Comparison of ENCODE assay signal across 23 mouse cellular contexts in the genomic region with DNA sequence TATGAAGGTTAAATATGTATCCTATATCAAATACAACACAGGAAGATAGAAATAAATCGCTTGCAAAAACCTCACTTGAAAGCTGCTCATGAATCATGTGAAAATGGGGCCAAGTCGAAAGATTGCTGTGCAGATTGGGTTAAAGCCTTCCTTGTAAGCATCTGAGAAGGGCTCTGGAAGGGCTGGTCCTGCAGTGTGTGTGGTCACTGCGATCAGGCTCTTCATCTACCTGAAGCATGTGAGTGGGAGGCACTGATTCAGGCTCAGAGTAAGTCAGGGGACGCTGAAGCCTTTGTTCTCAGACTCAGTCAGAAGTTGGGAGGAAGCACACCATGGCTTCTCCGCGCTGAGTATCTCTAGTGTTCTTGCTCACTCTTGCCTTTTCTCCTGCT.
A peak's percentile ranks its signal among the peaks of the same experiment; 100 is the strongest.
DNase-seq lines count a peak whose midpoint lies in the region; ATAC-seq lines count a peak whose summit lies in the region.
"Had no signal": no experiment of that assay in that cellular context is flagged by ENCODE, and none has a peak within 500 bp of the region (broad histone marks: within the 10 kb centered on the region; RNA-seq: fewer than 3 reads in every experiment).

No protein-coding gene starts in this region.

- DNase-seq in heart, adult 11 months: peak; percentile 48
- no peak for DNase-seq in heart, postnatal 14 days
- no peak for DNase-seq in lung, postnatal 14 days
- no peak for DNase-seq in midbrain, embryonic 10.5 days (ENCODE audit: low spot score)
- no peak for DNase-seq in right cerebral cortex, postnatal 14 days
- DNase-seq: adrenal gland, adult 8-10 months; adrenal gland, postnatal 36 days; B cell, adult 2 months; cerebellum, adult 2 months; cerebellum, postnatal 10 days; embryo, embryonic 11 days; gastrocnemius, postnatal 10 days; heart, postnatal 36 days had no signal

- WGBS in lung, embryonic 15.5 days: 50% methylated on average over 6 of the region's 6 CpGs
- 72% methylated on average over 6 of the region's 6 CpGs for WGBS in midbrain, embryonic 10.5 days
- WGBS in midbrain, embryonic 15.5 days: 66% methylated on average over 6 of the region's 6 CpGs

- no peak overlapping the region for H3K9ac ChIP-seq in lung, embryonic 15.5 days
- no peak overlapping the region for H3K9ac ChIP-seq in midbrain, embryonic 15.5 days
- H3K9ac ChIP-seq: embryonic facial prominence, embryonic 15.5 days; forebrain, embryonic 15.5 days; heart, embryonic 12.5 days; hindbrain, embryonic 12.5 days had no signal

- no peaks in the 10 kb centered on the region for H3K36me3 ChIP-seq in lung, embryonic 15.5 days
- H3K36me3 ChIP-seq in midbrain, embryonic 10.5 days: no peaks in the 10 kb centered on the region
- no peaks in the 10 kb centered on the region for H3K36me3 ChIP-seq in midbrain, embryonic 15.5 days (replicated peaks)
- H3K36me3 ChIP-seq: embryonic facial prominence, embryonic 15.5 days; forebrain, embryonic 10.5 days; forebrain, embryonic 15.5 days; G1E; heart, embryonic 12.5 days; hindbrain, embryonic 12.5 days had no signal

- H3K4me2 ChIP-seq in lung, embryonic 15.5 days: no peak overlapping the region
- no peak overlapping the region for H3K4me2 ChIP-seq in midbrain, embryonic 15.5 days
- H3K4me2 ChIP-seq: embryonic facial prominence, embryonic 15.5 days; forebrain, embryonic 15.5 days; heart, embryonic 12.5 days; hindbrain, embryonic 12.5 days had no signal

- peak overlapping the region; percentile 18; the same call in 1 of the 2 replicates for H3K27ac ChIP-seq in lung, embryonic 15.5 days
- H3K27ac ChIP-seq in midbrain, embryonic 10.5 days (replicated peaks): peak overlapping the region; percentile 17; the same call in 1 of the 2 replicates
- no peak overlapping the region for H3K27ac ChIP-seq in midbrain, embryonic 15.5 days
- H3K27ac ChIP-seq: embryonic facial prominence, embryonic 15.5 days; forebrain, embryonic 10.5 days; forebrain, embryonic 15.5 days; hindbrain, embryonic 12.5 days had no signal

- intact Hi-C loops in heart, postnatal 14 days (cut with DNase I): no loop called here

- ATAC-seq in lung, embryonic 15.5 days (ENCODE audit: borderline replicate concordance, extremely low read depth, low FRiP score, low TSS enrichment): no peak
- no peak for ATAC-seq in midbrain, embryonic 15.5 days (replicated peaks)
- ATAC-seq: CD4-positive, CD25-positive, alpha-beta regulatory T cell, adult 4 months; forebrain, embryonic 15.5 days had no signal

- H3K4me1 ChIP-seq in lung, embryonic 15.5 days: peaks cover 24% of the 10 kb centered on the region
- peaks cover 10% of the 10 kb centered on the region for H3K4me1 ChIP-seq in midbrain, embryonic 10.5 days
- no peaks in the 10 kb centered on the region for H3K4me1 ChIP-seq in midbrain, embryonic 15.5 days
- H3K4me1 ChIP-seq: forebrain, embryonic 15.5 days; hindbrain, embryonic 12.5 days had no signal

- no peaks in the 10 kb centered on the region for H3K27me3 ChIP-seq in lung, embryonic 15.5 days
- no peaks in the 10 kb centered on the region for H3K27me3 ChIP-seq in midbrain, embryonic 10.5 days (ENCODE audit: low read depth, poor library complexity, severe bottlenecking)
- no peaks in the 10 kb centered on the region for H3K27me3 ChIP-seq in midbrain, embryonic 15.5 days (replicated peaks)
- H3K27me3 ChIP-seq: embryonic facial prominence, embryonic 15.5 days; forebrain, embryonic 15.5 days; heart, embryonic 12.5 days; hindbrain, embryonic 12.5 days had no signal

- H3K4me3 ChIP-seq in lung, embryonic 15.5 days: no peak overlapping the region
- no peak overlapping the region for H3K4me3 ChIP-seq in midbrain, embryonic 10.5 days
- no peak overlapping the region for H3K4me3 ChIP-seq in midbrain, embryonic 15.5 days
- H3K4me3 ChIP-seq: embryonic facial prominence, embryonic 15.5 days; erythroblast, embryonic 14.5 days; forebrain, embryonic 10.5 days; forebrain, embryonic 15.5 days; heart, embryonic 12.5 days; hindbrain, embryonic 12.5 days had no signal

- H3K9me3 ChIP-seq in lung, embryonic 15.5 days: no peaks in the 10 kb centered on the region
- no peaks in the 10 kb centered on the region for H3K9me3 ChIP-seq in midbrain, embryonic 10.5 days (replicated peaks)
- H3K9me3 ChIP-seq in midbrain, embryonic 15.5 days: no peaks in the 10 kb centered on the region
- H3K9me3 ChIP-seq: embryonic facial prominence, embryonic 15.5 days; forebrain, embryonic 10.5 days; forebrain, embryonic 15.5 days; heart, embryonic 12.5 days; hindbrain, embryonic 12.5 days had no signal
